Mouse (Mus musculus) spleen, adult 2 months (tissue): Measurements from ENCODE around the gene Gm9903.

ENCODE experiments used
- CTCF ChIP-seq: fragments of 200-500 bp; IDR thresholded peaks from 2 replicates; pipeline ENCODE4 v1.5.1; 2011; ENCODE audit warnings: mild to moderate bottlenecking, inconsistent platforms; ENCODE audit not compliant: insufficient read depth, insufficient read length, insufficient replicate concordance; ENCODE audit errors: extremely low read depth
- POLR2A ChIP-seq: fragments of 200-500 bp; IDR thresholded peaks from 2 replicates; pipeline ENCODE4 v1.6.1; 2011; ENCODE audit warnings: low read depth, low read length, inconsistent platforms

- TF ChIP-seq CTCF = no peak
- TF ChIP-seq POLR2A = no peak
These were observed 41.7 kb upstream of the Gm9903 start for GRCm38 (mm10) chr5:33588066-33588465.
